Mouse (Mus musculus): Measurements from ENCODE around the gene Pabpc1l. TPM values are rescaled to one million over a fixed set of nuclear protein-coding genes. Genes with fewer than 3 reads are reported as not detected.

The Pabpc1l gene
- polyA plus RNA-seq, 1 experiment, result 0.18 TPM

DNA sequence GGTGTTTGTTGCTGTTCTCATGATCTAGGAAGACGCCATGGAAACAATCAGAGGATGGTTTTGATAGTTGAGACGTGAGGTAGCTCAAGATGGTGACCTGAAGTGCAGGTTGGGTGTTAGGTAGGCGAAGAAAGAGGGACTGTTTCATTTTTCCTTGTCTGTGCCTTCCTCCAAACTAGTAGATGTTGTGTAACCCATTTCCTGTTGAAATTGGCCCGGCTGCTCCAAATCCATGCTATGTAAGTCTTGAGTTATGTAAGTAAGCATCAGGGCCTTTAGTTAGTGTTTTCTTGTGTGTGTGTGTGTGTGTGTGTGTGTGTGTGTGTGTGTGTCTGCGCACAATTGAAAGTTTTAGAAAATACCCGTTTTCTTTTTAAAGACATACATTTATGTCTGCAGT is 16.0 kb upstream of the Pabpc1l start:
- 72% methylated on average over 6 of the region's 6 CpGs for WGBS
- peak overlapping the region; percentile 6; the same call in 1 of the 2 replicates for H3K27ac ChIP-seq (ENCODE audit: insufficient read depth, low read depth, low read length)
- TF ChIP-seq CTCF (IDR thresholded peaks at IDR 0.05; ENCODE audit: extremely low read depth, insufficient read length, insufficient replicate concordance, low read depth, low read length), result no peak
- TF ChIP-seq POLR2A (IDR thresholded peaks at IDR 0.05; ENCODE audit: low read depth, low read length), result no peak
- no peak overlapping the region for H3K4me3 ChIP-seq (ENCODE audit: low read depth, low read length)
- H3K27me3 ChIP-seq (ENCODE audit: control insufficient read depth, insufficient read depth, low read length), result no peaks in the 10 kb centered on the region
- peaks cover 31% of the 10 kb centered on the region for H3K4me1 ChIP-seq (ENCODE audit: control insufficient read depth, insufficient read depth, insufficient read length, low read length)
- H3K36me3 ChIP-seq (ENCODE audit: control insufficient read depth, insufficient read depth, low read length), result peaks cover 23% of the 10 kb centered on the region

DNA sequence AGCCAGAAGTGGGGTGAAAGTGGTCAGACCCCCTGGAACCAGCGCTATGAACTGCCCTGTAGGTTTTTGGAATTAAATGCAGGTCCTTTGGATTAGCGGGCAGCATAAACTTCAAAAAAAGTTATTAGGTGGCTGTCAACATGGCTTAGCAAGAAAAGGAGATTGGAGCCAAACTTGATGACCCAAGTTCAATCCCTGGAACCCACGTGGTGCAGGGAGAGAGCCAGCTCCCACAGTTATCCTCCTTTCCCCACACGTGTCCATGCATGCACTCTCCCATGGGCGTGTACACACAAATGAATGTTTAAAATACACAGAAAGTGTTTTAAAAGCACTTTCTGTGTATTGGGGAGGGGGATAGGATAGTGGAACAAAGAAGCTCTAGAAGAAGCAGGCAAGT is 14.8 kb upstream of the Pabpc1l start:
- WGBS, result 67% methylated on average over 5 of the region's 5 CpGs
- Histone ChIP-seq H3K27ac (ENCODE audit: insufficient read depth, low read depth, low read length) (no peak overlapping the region), H3K4me1 (ENCODE audit: control insufficient read depth, insufficient read depth, insufficient read length, low read length) (peaks cover 31% of the 10 kb centered on the region), H3K4me3 (ENCODE audit: low read depth, low read length) (no peak overlapping the region), H3K27me3 (ENCODE audit: control insufficient read depth, insufficient read depth, low read length) (no peaks in the 10 kb centered on the region), H3K36me3 (ENCODE audit: control insufficient read depth, insufficient read depth, low read length) (peaks cover 34% of the 10 kb centered on the region)
- TF ChIP-seq POLR2A (IDR thresholded peaks at IDR 0.05; ENCODE audit: low read depth, low read length) (no peak), CTCF (IDR thresholded peaks at IDR 0.05; ENCODE audit: extremely low read depth, insufficient read length, insufficient replicate concordance, low read depth, low read length) (no peak)

DNA sequence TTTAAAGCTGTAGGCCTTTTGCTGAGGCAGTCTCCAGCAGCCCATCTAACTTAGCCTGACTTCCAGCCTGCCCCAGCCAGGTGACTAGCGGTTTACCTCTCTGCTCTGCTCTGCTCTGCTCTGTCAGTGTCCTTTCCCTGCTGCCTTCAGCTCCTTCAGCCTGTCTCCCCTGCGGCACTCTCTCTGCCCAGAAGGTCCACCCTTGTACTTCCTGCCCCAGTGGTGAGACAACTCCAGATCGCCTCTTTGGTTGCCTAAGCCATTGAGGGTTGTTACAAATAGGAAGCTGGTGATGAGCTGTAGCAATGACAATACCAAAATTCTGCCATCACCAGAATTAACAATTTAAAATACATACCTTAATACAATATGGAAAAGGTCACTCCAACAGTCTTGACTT is 14.3 kb upstream of the Pabpc1l start:
- Histone ChIP-seq H3K27me3 (ENCODE audit: control insufficient read depth, insufficient read depth, low read length) (no peaks in the 10 kb centered on the region), H3K4me3 (ENCODE audit: low read depth, low read length) (no peak overlapping the region), H3K27ac (ENCODE audit: insufficient read depth, low read depth, low read length) (no peak overlapping the region), H3K36me3 (ENCODE audit: control insufficient read depth, insufficient read depth, low read length) (peaks cover 39% of the 10 kb centered on the region), H3K4me1 (ENCODE audit: control insufficient read depth, insufficient read depth, insufficient read length, low read length) (peaks cover 29% of the 10 kb centered on the region)
- 77% methylated on average over 3 of the region's 3 CpGs for WGBS
- TF ChIP-seq POLR2A (IDR thresholded peaks at IDR 0.05; ENCODE audit: low read depth, low read length) (no peak), CTCF (IDR thresholded peaks at IDR 0.05; ENCODE audit: extremely low read depth, insufficient read length, insufficient replicate concordance, low read depth, low read length) (no peak)

DNA sequence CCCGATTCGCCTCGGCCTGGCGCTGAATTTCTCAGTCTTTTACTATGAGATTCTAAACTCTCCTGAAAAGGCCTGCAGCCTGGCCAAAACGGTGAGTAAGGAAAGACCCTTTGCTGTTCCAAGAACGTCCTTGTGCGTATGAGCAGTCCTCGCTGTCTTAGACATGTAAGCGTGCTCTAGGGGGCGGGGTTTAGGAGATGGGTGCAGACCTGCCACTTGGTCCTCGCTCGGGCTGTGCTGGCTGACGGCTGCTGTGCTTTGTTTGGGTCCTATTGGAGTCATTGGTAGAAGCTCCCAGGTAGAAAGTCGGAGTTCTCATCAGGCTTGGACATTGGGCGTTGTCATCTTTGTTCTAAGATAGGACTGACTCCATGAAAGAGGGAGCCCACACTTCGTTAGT is 9.9 kb upstream of the Pabpc1l start:
- no peak for TF ChIP-seq POLR2A (IDR thresholded peaks at IDR 0.05; ENCODE audit: low read depth, low read length)
- TF ChIP-seq CTCF (IDR thresholded peaks at IDR 0.05; ENCODE audit: extremely low read depth, insufficient read length, insufficient replicate concordance, low read depth, low read length), result no peak
- WGBS, result 94% methylated on average over 16 of the region's 16 CpGs
- H3K4me3 ChIP-seq (ENCODE audit: low read depth, low read length), result no peak overlapping the region
- H3K4me1 ChIP-seq (ENCODE audit: control insufficient read depth, insufficient read depth, insufficient read length, low read length), result peaks cover 9% of the 10 kb centered on the region; the same call in 1 of the 2 replicates
- H3K27ac ChIP-seq (ENCODE audit: insufficient read depth, low read depth, low read length), result no peak overlapping the region
- H3K27me3 ChIP-seq (ENCODE audit: control insufficient read depth, insufficient read depth, low read length), result no peaks in the 10 kb centered on the region
- H3K36me3 ChIP-seq (ENCODE audit: control insufficient read depth, insufficient read depth, low read length), result peaks cover 65% of the 10 kb centered on the region

DNA sequence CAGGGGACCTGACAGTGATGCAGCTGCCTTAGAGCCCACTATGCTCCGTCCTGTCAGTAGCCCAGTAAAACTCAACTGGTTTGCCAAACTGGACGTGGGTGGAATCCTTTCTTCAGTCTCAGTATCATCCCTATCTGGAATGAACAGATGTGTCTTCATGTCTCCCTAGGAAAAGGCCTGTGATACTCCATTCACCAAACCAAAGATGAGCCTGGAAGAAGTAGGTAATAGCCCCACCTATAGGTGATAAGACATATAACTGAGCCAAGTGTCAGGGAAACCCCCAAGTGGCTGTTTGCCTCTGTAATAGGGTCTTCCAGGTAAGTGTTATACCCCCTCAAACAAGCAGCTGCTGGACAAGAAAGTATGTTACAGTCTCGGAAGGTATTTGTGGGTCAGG is 6.3 kb upstream of the Pabpc1l start:
- WGBS, result 91% methylated on average over 3 of the region's 3 CpGs
- no peak overlapping the region for H3K4me3 ChIP-seq (ENCODE audit: low read depth, low read length)
- H3K27ac ChIP-seq (ENCODE audit: insufficient read depth, low read depth, low read length), result no peak overlapping the region
- H3K4me1 ChIP-seq (ENCODE audit: control insufficient read depth, insufficient read depth, insufficient read length, low read length), result no peaks in the 10 kb centered on the region
- peaks cover 42% of the 10 kb centered on the region for H3K36me3 ChIP-seq (ENCODE audit: control insufficient read depth, insufficient read depth, low read length)
- no peaks in the 10 kb centered on the region for H3K27me3 ChIP-seq (ENCODE audit: control insufficient read depth, insufficient read depth, low read length)
- TF ChIP-seq CTCF (IDR thresholded peaks at IDR 0.05; ENCODE audit: extremely low read depth, insufficient read length, insufficient replicate concordance, low read depth, low read length) (no peak), POLR2A (IDR thresholded peaks at IDR 0.05; ENCODE audit: low read depth, low read length) (no peak)

DNA sequence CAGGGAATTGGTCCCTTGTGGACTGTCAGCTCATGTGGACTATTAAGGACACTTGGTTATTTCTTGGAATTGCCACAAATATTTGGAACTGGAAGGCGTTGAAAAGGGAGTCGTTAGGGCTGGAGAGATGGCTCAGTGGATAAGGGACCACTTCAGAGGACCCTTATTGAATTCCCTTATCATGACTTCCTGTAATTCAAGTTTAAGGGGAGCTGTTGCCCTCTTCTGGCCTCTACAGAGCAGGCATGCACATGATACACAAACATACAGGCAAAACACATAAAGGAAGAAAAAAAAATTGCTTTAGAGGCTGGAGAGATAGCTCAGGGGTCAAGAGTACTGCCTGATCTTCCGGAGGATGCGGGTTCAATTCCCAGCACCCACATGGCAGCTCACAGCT is 5.3 kb upstream of the Pabpc1l start:
- H3K4me3 ChIP-seq (ENCODE audit: low read depth, low read length), result no peak overlapping the region
- H3K36me3 ChIP-seq (ENCODE audit: control insufficient read depth, insufficient read depth, low read length), result peaks cover 36% of the 10 kb centered on the region
- no peaks in the 10 kb centered on the region for H3K27me3 ChIP-seq (ENCODE audit: control insufficient read depth, insufficient read depth, low read length)
- no peak overlapping the region for H3K27ac ChIP-seq (ENCODE audit: insufficient read depth, low read depth, low read length)
- TF ChIP-seq POLR2A (IDR thresholded peaks at IDR 0.05; ENCODE audit: low read depth, low read length) (no peak), CTCF (IDR thresholded peaks at IDR 0.05; ENCODE audit: extremely low read depth, insufficient read length, insufficient replicate concordance, low read depth, low read length) (no peak)
- H3K4me1 ChIP-seq (ENCODE audit: control insufficient read depth, insufficient read depth, insufficient read length, low read length), result no peaks in the 10 kb centered on the region
- 75% methylated on average over 4 of the region's 4 CpGs for WGBS

DNA sequence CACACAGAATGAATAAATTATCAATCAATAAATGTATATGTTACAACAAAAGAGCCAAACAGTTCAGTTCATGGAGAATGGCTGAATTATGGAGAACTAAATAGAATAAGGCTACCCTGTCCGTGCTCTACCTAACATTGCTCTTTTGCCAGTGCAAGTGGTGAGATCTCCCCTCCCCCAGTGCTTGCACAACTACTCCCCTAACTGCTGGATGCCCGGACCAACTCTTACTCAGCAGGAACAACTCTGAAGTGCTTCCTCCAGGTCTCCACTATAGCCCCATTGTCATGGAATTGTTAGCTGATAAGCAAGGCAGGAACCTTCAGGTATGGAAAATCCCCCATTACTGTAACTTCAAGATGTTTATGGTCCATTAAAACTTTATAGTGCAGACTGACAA is 3.1 kb upstream of the Pabpc1l start:
- H3K36me3 ChIP-seq (ENCODE audit: control insufficient read depth, insufficient read depth, low read length), result peaks cover 16% of the 10 kb centered on the region
- H3K27me3 ChIP-seq (ENCODE audit: control insufficient read depth, insufficient read depth, low read length), result no peaks in the 10 kb centered on the region
- no peaks in the 10 kb centered on the region for H3K4me1 ChIP-seq (ENCODE audit: control insufficient read depth, insufficient read depth, insufficient read length, low read length)
- 29% methylated on average over 2 of the region's 2 CpGs for WGBS
- H3K27ac ChIP-seq (ENCODE audit: insufficient read depth, low read depth, low read length), result no peak overlapping the region
- TF ChIP-seq CTCF (IDR thresholded peaks at IDR 0.05; ENCODE audit: extremely low read depth, insufficient read length, insufficient replicate concordance, low read depth, low read length), result no peak
- no peak for TF ChIP-seq POLR2A (IDR thresholded peaks at IDR 0.05; ENCODE audit: low read depth, low read length)
- H3K4me3 ChIP-seq (ENCODE audit: low read depth, low read length), result no peak overlapping the region

DNA sequence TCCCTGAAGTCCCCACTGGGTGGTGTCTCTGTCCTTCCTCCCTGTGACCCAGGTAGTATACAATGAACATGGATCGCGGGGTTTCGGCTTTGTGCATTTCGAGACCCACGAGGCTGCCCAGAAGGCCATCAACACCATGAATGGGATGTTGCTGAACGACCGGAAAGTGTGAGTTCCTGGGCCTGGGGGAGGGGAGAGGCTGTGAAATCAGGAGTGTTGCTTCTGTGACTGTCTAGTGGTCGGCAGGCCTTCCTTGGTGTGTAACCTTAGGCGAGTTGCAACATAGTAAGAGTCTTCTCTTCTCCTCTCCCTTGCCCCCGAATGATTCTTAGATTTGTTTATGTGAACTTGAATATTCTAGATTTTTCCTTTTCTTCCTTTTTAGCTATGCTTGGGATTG is 5.9 kb downstream of the Pabpc1l start:
- Histone ChIP-seq H3K36me3 (ENCODE audit: control insufficient read depth, insufficient read depth, low read length) (no peaks in the 10 kb centered on the region), H3K27ac (ENCODE audit: insufficient read depth, low read depth, low read length) (no peak overlapping the region), H3K27me3 (ENCODE audit: control insufficient read depth, insufficient read depth, low read length) (no peaks in the 10 kb centered on the region), H3K4me3 (ENCODE audit: low read depth, low read length) (no peak overlapping the region), H3K4me1 (ENCODE audit: control insufficient read depth, insufficient read depth, insufficient read length, low read length) (no peaks in the 10 kb centered on the region)
- 79% methylated on average over 10 of the region's 10 CpGs for WGBS
- TF ChIP-seq POLR2A (IDR thresholded peaks at IDR 0.05; ENCODE audit: low read depth, low read length), result no peak

Data from small intestine, adult 2 months (tissue).